Mouse (Mus musculus): ENCODE results near the gene Ctnna3. TPM values are rescaled to one million over a fixed set of nuclear protein-coding genes. Genes with fewer than 3 reads are reported as not detected.

Ctnna3 gene
- polyA plus RNA-seq, 1 experiment from 2014 or later, result 0.40 TPM

GRCm38 (mm10) chr10:63421739-63422735 is 7.9 kb upstream of the Ctnna3 start, which contains the start of gene Gm7075:
Gene Gm7075, minus strand, starts transcription at chr10:63421789.
- Histone ChIP-seq H3K4me1 (replicated peaks; ENCODE audit: control insufficient read depth, insufficient read depth, low read length) (peaks cover 5% of the 10 kb centered on the region), H3K27ac (ENCODE audit: low read depth, low read length) (no peak within 1 kb of the TSS), H3K9me3 (ENCODE audit: control insufficient read depth, low read length) (no peaks in the 10 kb centered on the region), H3K4me2 (no peak within 1 kb of the TSS), H3K9ac (ENCODE audit: low read depth, low read length) (no peak within 1 kb of the TSS), H3K27me3 (replicated peaks; ENCODE audit: control insufficient read depth, insufficient read depth, low read length) (no peaks in the 10 kb centered on the region), H3K4me3 (ENCODE audit: low read depth, low read length) (no peak within 1 kb of the TSS), H3K36me3 (ENCODE audit: control insufficient read depth, insufficient read depth, low read length) (no peaks in the 10 kb centered on the region)
- DNase-seq (ENCODE audit: low spot score) (no peak), ATAC-seq (replicated peaks; ENCODE audit: low FRiP score) (no peak)
- WGBS, result 81% methylated on average over 18 of the region's 18 CpGs

GRCm38 (mm10) chr10:63422736-63422992 is 7.2 kb upstream of the Ctnna3 start:
- H3K9ac ChIP-seq (ENCODE audit: low read depth, low read length), result no peak overlapping the region
- DNase-seq (ENCODE audit: low spot score), result no peak
- no peak for ATAC-seq (replicated peaks; ENCODE audit: low FRiP score)
- H3K4me2 ChIP-seq, result no peak overlapping the region
- 91% methylated on average over 5 of the region's 5 CpGs for WGBS
- no peaks in the 10 kb centered on the region for H3K9me3 ChIP-seq (ENCODE audit: control insufficient read depth, low read length)
- H3K27ac ChIP-seq (ENCODE audit: low read depth, low read length), result no peak overlapping the region
- H3K27me3 ChIP-seq (replicated peaks; ENCODE audit: control insufficient read depth, insufficient read depth, low read length), result no peaks in the 10 kb centered on the region
- H3K36me3 ChIP-seq (ENCODE audit: control insufficient read depth, insufficient read depth, low read length), result no peaks in the 10 kb centered on the region
- peaks cover 5% of the 10 kb centered on the region for H3K4me1 ChIP-seq (replicated peaks; ENCODE audit: control insufficient read depth, insufficient read depth, low read length)
- no peak overlapping the region for H3K4me3 ChIP-seq (ENCODE audit: low read depth, low read length)

- WGBS, result 59% methylated on average over 9 of the region's 9 CpGs
- Histone ChIP-seq H3K27me3 (replicated peaks; ENCODE audit: control insufficient read depth, insufficient read depth, low read length) (no peaks in the 10 kb centered on the region), H3K9ac (ENCODE audit: low read depth, low read length) (no peak overlapping the region), H3K4me3 (ENCODE audit: low read depth, low read length) (no peak overlapping the region), H3K27ac (ENCODE audit: low read depth, low read length) (0 out of 2 replicates have a peak overlapping the region, but pooled peaks have one; percentile 47), H3K9me3 (ENCODE audit: control insufficient read depth, low read length) (no peaks in the 10 kb centered on the region), H3K4me1 (replicated peaks; ENCODE audit: control insufficient read depth, insufficient read depth, low read length) (peaks cover 9% of the 10 kb centered on the region), H3K4me2 (no peak overlapping the region; the same call in 1 of the 2 replicates), H3K36me3 (ENCODE audit: control insufficient read depth, insufficient read depth, low read length) (no peaks in the 10 kb centered on the region)
- DNase-seq (ENCODE audit: low spot score) (no peak), ATAC-seq (replicated peaks; ENCODE audit: low FRiP score) (peak; percentile 86)
Measured at GRCm38 (mm10) chr10:63423591-63424474, 6.1 kb upstream of the Ctnna3 start.

DNA sequence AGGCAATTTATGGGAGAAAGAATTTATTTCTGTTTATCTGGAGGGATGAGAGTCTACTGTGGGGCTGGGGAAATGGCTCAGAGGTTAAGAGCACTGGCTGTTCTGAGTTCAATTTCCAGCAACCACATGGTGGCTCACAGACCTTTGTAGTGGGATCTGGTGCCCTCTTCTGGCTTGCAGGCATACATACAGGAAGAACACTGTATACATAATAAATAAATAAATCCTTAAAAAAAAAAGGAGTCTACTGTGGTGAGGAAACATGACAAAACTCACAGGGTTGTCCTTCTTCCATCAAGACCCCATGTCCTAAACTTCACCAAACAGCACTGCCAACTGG is 5.5 kb upstream of the Ctnna3 start:
- Histone ChIP-seq H3K36me3 (ENCODE audit: control insufficient read depth, insufficient read depth, low read length) (no peaks in the 10 kb centered on the region), H3K27me3 (replicated peaks; ENCODE audit: control insufficient read depth, insufficient read depth, low read length) (no peaks in the 10 kb centered on the region), H3K4me1 (replicated peaks; ENCODE audit: control insufficient read depth, insufficient read depth, low read length) (peaks cover 9% of the 10 kb centered on the region), H3K9ac (ENCODE audit: low read depth, low read length) (no peak overlapping the region), H3K27ac (ENCODE audit: low read depth, low read length) (no peak overlapping the region), H3K9me3 (ENCODE audit: control insufficient read depth, low read length) (no peaks in the 10 kb centered on the region), H3K4me2 (no peak overlapping the region), H3K4me3 (ENCODE audit: low read depth, low read length) (no peak overlapping the region)
- no peak; the same call in 1 of the 2 replicates for ATAC-seq (replicated peaks; ENCODE audit: low FRiP score)
- DNase-seq (ENCODE audit: low spot score), result no peak

- WGBS, result 75% methylated on average over 8 of the region's 8 CpGs
- Histone ChIP-seq H3K9ac (ENCODE audit: low read depth, low read length) (no peak overlapping the region), H3K4me2 (no peak overlapping the region)
Measured at GRCm38 (mm10) chr10:63427146-63427545, 2.8 kb upstream of the Ctnna3 start.

DNA sequence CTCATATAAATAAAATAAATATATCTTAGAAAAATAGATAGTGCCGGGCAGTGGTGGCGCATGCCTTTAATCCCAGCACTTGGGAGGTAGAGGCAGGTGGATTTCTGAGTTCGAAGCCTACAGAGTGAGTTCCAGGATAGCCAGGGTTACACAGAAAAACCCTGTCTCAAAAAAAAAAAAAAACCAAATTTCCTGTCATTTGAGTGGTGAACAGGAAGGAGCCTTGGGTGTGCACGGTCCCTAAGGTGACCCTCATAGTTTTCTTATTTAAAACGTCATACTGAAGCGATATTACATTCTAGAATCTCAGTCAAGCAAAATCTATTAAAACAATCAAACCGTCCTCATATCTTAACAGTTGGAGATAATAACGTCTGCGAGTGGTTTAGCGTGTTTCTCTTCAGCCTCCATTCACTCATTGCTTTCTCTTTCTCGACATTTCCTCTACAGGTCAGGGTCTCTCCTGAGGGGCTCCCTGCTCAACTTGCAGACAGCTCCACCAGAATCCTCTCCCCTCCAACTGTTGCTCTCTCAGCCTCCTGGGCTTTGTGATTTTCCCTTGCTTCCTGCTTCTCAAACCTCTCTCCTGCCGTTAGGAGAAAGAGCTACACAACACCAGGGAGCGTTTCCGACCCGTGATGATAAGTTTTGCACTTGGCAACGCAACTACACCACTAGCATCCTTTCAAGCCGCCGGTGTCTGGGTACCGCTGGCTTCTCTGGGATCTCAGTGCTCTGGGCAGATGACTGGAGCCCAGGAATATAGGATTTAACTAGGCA is 1.5 kb upstream of the Ctnna3 start:
- 21% methylated on average over 19 of the region's 19 CpGs for WGBS
- H3K9me3 ChIP-seq (ENCODE audit: control insufficient read depth, low read length), result no peaks in the 10 kb centered on the region
- no peaks in the 10 kb centered on the region for H3K36me3 ChIP-seq (ENCODE audit: control insufficient read depth, insufficient read depth, low read length)
- no peaks in the 10 kb centered on the region for H3K27me3 ChIP-seq (replicated peaks; ENCODE audit: control insufficient read depth, insufficient read depth, low read length)
- H3K4me3 ChIP-seq (ENCODE audit: low read depth, low read length), result peak overlapping the region; percentile 82
- H3K9ac ChIP-seq (ENCODE audit: low read depth, low read length), result peak overlapping the region; percentile 61
- ATAC-seq (replicated peaks; ENCODE audit: low FRiP score) (no peak), DNase-seq (ENCODE audit: low spot score) (peak; percentile 54)
- peak overlapping the region; percentile 90 for H3K4me2 ChIP-seq
- no peak overlapping the region for H3K27ac ChIP-seq (ENCODE audit: low read depth, low read length)
- H3K4me1 ChIP-seq (replicated peaks; ENCODE audit: control insufficient read depth, insufficient read depth, low read length), result peaks cover 4% of the 10 kb centered on the region; the same call in 1 of the 2 replicates

More at GRCm38 (mm10) chr10:63427146-63427545, 2.8 kb upstream of the Ctnna3 start:
- Histone ChIP-seq H3K4me1 (replicated peaks; ENCODE audit: control insufficient read depth, insufficient read depth, low read length) (peaks cover 9% of the 10 kb centered on the region), H3K27ac (ENCODE audit: low read depth, low read length) (no peak overlapping the region), H3K27me3 (replicated peaks; ENCODE audit: control insufficient read depth, insufficient read depth, low read length) (no peaks in the 10 kb centered on the region), H3K4me3 (ENCODE audit: low read depth, low read length) (no peak overlapping the region), H3K36me3 (ENCODE audit: control insufficient read depth, insufficient read depth, low read length) (no peaks in the 10 kb centered on the region), H3K9me3 (ENCODE audit: control insufficient read depth, low read length) (no peaks in the 10 kb centered on the region)
- DNase-seq (ENCODE audit: low spot score) (no peak), ATAC-seq (replicated peaks; ENCODE audit: low FRiP score) (no peak)

- Histone ChIP-seq H3K4me3 (ENCODE audit: low read depth, low read length) (peak overlapping the region; percentile 82), H3K9ac (ENCODE audit: low read depth, low read length) (peak overlapping the region; percentile 61), H3K36me3 (ENCODE audit: control insufficient read depth, insufficient read depth, low read length) (no peaks in the 10 kb centered on the region), H3K27ac (ENCODE audit: low read depth, low read length) (no peak overlapping the region), H3K27me3 (replicated peaks; ENCODE audit: control insufficient read depth, insufficient read depth, low read length) (no peaks in the 10 kb centered on the region), H3K4me2 (peak overlapping the region; percentile 90), H3K4me1 (replicated peaks; ENCODE audit: control insufficient read depth, insufficient read depth, low read length) (peaks cover 4% of the 10 kb centered on the region; the same call in 1 of the 2 replicates), H3K9me3 (ENCODE audit: control insufficient read depth, low read length) (no peaks in the 10 kb centered on the region)
- WGBS, result 3% methylated on average over 11 of the region's 11 CpGs
- DNase-seq (ENCODE audit: low spot score) (no peak), ATAC-seq (replicated peaks; ENCODE audit: low FRiP score) (no peak)
Measured at GRCm38 (mm10) chr10:63429023-63429340, 916 bp upstream of the Ctnna3 start.

DNA sequence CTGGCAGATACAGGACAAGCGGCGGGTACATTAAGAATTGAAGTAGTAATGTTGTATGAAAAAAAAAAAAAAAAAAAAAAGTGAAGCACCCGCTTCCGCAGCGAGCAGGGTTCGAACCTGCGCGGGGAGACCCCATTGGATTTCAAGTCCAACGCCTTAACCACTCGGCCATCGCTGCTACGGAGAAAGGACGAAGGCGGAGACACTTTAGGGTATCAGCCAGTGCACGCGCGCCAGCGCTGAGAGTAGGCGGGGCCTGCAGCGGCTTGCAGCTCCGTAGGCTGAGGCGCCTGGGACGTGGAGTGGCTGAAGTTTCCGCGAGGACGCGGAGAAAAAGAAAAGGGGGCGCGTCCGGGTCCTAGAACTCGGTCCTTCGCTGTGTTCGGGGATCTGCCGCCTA is 518 bp upstream of the Ctnna3 start:
- DNase-seq (ENCODE audit: low spot score) (peak; percentile 100), ATAC-seq (replicated peaks; ENCODE audit: low FRiP score) (peak; percentile 88)
- Histone ChIP-seq H3K4me1 (replicated peaks; ENCODE audit: control insufficient read depth, insufficient read depth, low read length) (peaks cover 4% of the 10 kb centered on the region; the same call in 1 of the 2 replicates), H3K9ac (ENCODE audit: low read depth, low read length) (peak overlapping the region; percentile 87), H3K36me3 (ENCODE audit: control insufficient read depth, insufficient read depth, low read length) (no peaks in the 10 kb centered on the region), H3K4me3 (ENCODE audit: low read depth, low read length) (peak overlapping the region; percentile 82), H3K27me3 (replicated peaks; ENCODE audit: control insufficient read depth, insufficient read depth, low read length) (no peaks in the 10 kb centered on the region), H3K4me2 (peak overlapping the region; percentile 90), H3K9me3 (ENCODE audit: control insufficient read depth, low read length) (no peaks in the 10 kb centered on the region), H3K27ac (ENCODE audit: low read depth, low read length) (peak overlapping the region; percentile 79)
- WGBS, result under 1% methylated on average over 34 of the region's 34 CpGs
